Comparison of ENCODE assay signal across 15 mouse cellular contexts in the genomic region with DNA sequence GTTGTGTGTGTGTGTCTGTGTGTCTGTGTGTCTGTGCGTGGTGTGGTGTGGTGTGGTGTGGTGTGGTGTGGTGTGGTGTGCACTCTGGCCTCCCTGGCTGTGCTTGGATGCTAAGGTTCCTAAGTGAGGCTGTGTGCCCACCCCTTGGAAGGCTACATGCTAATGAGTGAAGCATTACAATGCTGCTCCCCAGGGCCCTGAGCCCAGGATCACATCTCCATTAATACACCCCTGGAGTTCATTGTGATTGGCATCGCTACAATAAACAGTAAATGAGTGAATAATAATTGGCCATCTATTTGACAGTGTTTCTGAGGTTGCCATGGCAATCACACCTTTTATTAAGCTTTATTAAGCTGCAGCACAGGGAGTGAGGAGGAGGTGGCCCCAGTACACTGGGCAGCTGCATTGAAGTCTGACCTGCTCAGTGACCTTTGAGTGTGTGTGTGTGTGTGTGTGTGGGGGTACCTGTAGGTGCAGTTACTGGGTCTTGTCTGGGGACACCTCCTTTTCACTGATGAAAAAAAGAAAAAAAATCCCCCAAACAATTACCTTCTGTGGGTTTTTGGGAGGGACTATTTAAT.
DNase-seq lines count a peak whose midpoint lies in the region; ATAC-seq and TF ChIP-seq lines count a peak whose summit lies in the region.
"Had no signal": no experiment of that assay in that cellular context is flagged by ENCODE, and none has a peak within 500 bp of the region (broad histone marks: within the 10 kb centered on the region; RNA-seq: fewer than 3 reads in every experiment).

No protein-coding gene starts in this region.

- H3K4me2 ChIP-seq in hindbrain, embryonic 12.5 days (replicated peaks): no peak overlapping the region
- no peak overlapping the region for H3K4me2 ChIP-seq in midbrain, embryonic 15.5 days
- H3K4me2 ChIP-seq: stomach, embryonic 15.5 days had no signal

- peaks cover 35% of the 10 kb centered on the region for H3K4me1 ChIP-seq in hindbrain, embryonic 12.5 days
- H3K4me1 ChIP-seq in midbrain, embryonic 15.5 days: peaks cover 26% of the 10 kb centered on the region
- H3K4me1 ChIP-seq: stomach, embryonic 15.5 days had no signal

- no peak for TF ChIP-seq POLR2A in brain, embryonic 14.5 days (IDR thresholded peaks at IDR 0.05; ENCODE audit: borderline replicate concordance, extremely low read depth, insufficient read depth, insufficient read length, poor library complexity, severe bottlenecking)

- H3K36me3 ChIP-seq in hindbrain, embryonic 12.5 days: no peaks in the 10 kb centered on the region
- no peaks in the 10 kb centered on the region for H3K36me3 ChIP-seq in midbrain, embryonic 15.5 days (replicated peaks)
- H3K36me3 ChIP-seq: stomach, embryonic 15.5 days had no signal

- peak; percentile 71 for ATAC-seq in hindbrain, embryonic 12.5 days (ENCODE audit: low FRiP score)
- peak; percentile 44; the same call in 1 of the 2 replicates for ATAC-seq in midbrain, embryonic 15.5 days (replicated peaks)
- ATAC-seq: intestine, postnatal 0 days; liver, postnatal 0 days had no signal

- no peak for TF ChIP-seq CTCF in brain, embryonic 14.5 days (IDR thresholded peaks at IDR 0.05; ENCODE audit: borderline replicate concordance, extremely low read depth, insufficient read depth, insufficient read length)

- no peaks in the 10 kb centered on the region for H3K9me3 ChIP-seq in hindbrain, embryonic 12.5 days (replicated peaks)
- no peaks in the 10 kb centered on the region for H3K9me3 ChIP-seq in midbrain, embryonic 15.5 days
- H3K9me3 ChIP-seq: stomach, embryonic 15.5 days had no signal

- H3K4me3 ChIP-seq in hindbrain, embryonic 12.5 days: no peak overlapping the region
- H3K4me3 ChIP-seq in midbrain, embryonic 15.5 days: no peak overlapping the region
- H3K4me3 ChIP-seq: erythroblast, embryonic 14.5 days; stomach, embryonic 15.5 days had no signal

- WGBS in hindbrain, embryonic 12.5 days: 34% methylated on average over 2 of the region's 2 CpGs
- WGBS in midbrain, embryonic 15.5 days: 40% methylated on average over 2 of the region's 2 CpGs

- H3K9ac ChIP-seq in hindbrain, embryonic 12.5 days: no peak overlapping the region
- H3K9ac ChIP-seq in midbrain, embryonic 15.5 days: no peak overlapping the region
- H3K9ac ChIP-seq: liver, postnatal 0 days; stomach, embryonic 15.5 days had no signal

- peaks cover 70% of the 10 kb centered on the region for H3K27me3 ChIP-seq in hindbrain, embryonic 12.5 days
- H3K27me3 ChIP-seq in midbrain, embryonic 15.5 days (replicated peaks): 0 out of 2 replicates have a peak, but pooled peaks cover 3% of the 10 kb centered on the region
- H3K27me3 ChIP-seq: stomach, embryonic 15.5 days had no signal

- H3K27ac ChIP-seq in hindbrain, embryonic 12.5 days: no peak overlapping the region
- no peak overlapping the region for H3K27ac ChIP-seq in midbrain, embryonic 15.5 days
- H3K27ac ChIP-seq: stomach, embryonic 15.5 days had no signal

- peak; percentile 90 for DNase-seq in brain, embryonic 14.5 days (ENCODE audit: low read depth)
- peak; percentile 28 for DNase-seq in embryo, embryonic 9.5 days (ENCODE audit: extremely low spot score)
- DNase-seq in urinary bladder, postnatal 4 days (ENCODE audit: low spot score in 2 of 2): no peak
- DNase-seq in adrenal gland, adult 8-10 months: no peak
- no peak for DNase-seq in thymus, postnatal 25 days
- DNase-seq: cerebellum, postnatal 14 days; gastrocnemius, postnatal 25 days; layer of hippocampus, adult 9-11 months; left cerebral cortex, postnatal 4 days; liver, postnatal 0 days had no signal

Comparison
In these comparisons a context has a peak if more than half of its experiments do, and no peak if none do; other contexts are left out.
1. DNase-seq: peak in brain, embryonic 14.5 days (single experiment) and embryo, embryonic 9.5 days (single experiment); none in urinary bladder, postnatal 4 days (0 of 2), adrenal gland, adult 8-10 months (single experiment) and thymus, postnatal 25 days (single experiment).